Mouse (Mus musculus) lung, postnatal 0 days (tissue): ENCODE measurements around the gene B430306N03Rik.

Experiments
- CTCF ChIP-seq: IDR thresholded peaks from 2 replicates; pipeline ENCODE4 v1.5.1; 2016; ENCODE audit warnings: antibody characterized with exemption, mild to moderate bottlenecking
- EP300 ChIP-seq: IDR thresholded peaks from 2 replicates; pipeline ENCODE4 v1.6.1; 2016; ENCODE audit warnings: antibody characterized with exemption, mild to moderate bottlenecking, control low read depth

GRCm38 (mm10) chr17:48363421-48363965 is 47.6 kb downstream of the B430306N03Rik start:
- TF ChIP-seq CTCF (no peak), EP300 (no peak)
